Mouse (Mus musculus) lung, postnatal 14 days (tissue): ENCODE results near the gene Elfn2.

Experiments
- DNase-seq: peaks from one replicate; pipeline ENCODE4 v3.0.0; 2021

The Elfn2 gene

DNA sequence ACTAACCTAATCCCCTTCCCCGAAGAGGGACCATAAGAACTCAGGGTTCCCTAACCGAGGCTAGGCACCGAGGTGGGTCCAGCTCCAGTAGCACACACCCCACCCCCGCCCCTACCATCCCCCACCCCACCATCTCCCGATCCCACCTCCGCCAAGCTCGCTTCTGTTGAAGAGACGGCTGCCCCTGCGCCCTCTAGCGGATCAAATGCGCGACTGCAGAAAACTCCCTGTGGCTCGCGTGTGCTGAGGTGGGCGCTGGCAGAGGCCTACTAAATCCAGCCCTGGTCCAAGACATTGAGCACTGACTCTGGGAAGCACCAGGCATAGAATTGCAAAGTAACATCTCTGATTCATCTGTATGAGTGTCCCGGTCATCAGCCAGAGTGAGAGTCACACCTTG, 1.5 kb upstream of the Elfn2 start:
- DNase-seq = peak; percentile 77

DNA sequence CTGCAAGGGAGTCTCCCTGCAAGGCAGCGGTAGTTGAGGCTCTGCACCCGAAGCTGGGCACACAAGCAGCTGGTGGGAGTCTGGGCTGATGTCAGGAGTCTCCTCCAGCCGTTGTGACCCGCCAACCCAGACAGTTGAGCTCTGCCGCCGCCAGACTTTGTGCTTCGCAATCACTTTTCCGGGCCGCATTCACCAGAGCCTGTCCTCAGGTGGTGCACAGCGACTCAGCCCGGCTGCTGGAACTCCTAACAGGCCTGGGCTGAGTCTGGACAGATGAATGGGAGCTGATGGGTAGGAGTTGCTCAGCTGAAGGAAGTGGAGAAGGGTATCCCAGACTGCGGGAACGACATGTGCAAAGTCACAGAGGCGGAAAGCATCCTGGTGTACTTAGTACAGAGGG, 845 bp upstream of the Elfn2 start:
- no peak for DNase-seq

DNA sequence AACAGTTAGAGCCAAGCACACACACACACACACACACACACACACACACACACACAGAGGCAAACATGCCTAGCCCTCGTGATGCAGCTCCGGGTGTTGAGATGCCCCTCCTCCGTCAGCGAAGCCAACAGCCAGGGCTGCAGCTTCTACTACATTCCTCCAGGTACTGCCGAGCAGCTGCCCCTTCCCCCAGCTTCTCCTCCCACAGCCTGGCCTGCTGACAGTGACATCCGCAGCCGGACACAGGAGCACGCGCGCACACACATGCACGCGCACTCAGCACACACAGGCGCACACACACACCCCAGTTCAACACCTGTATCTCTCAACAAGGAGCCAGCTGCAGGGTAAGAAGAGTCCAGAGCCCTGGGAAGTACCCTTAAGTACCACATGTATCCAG, 1.6 kb downstream of the Elfn2 start:
- DNase-seq = no peak

DNA sequence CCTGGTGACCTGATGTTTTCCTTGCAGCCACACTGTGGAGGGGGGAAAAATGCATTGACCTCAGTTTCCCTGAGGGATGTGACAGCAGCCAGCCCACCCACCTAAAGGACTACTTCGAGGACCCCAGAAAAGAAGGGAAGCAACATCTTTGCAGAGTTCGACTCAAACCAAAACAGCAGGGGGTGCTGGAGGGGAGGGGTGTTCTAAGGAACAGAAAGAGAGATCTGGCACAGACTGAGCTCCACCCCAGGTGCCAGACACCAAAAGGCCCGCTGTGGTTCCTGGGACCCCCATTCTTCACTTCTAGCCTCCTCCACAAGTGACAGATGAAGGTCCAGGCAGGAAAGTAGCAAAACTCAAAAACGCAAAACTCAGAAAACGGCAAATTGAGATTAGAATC, 2.7 kb downstream of the Elfn2 start:
- no peak for DNase-seq

DNA sequence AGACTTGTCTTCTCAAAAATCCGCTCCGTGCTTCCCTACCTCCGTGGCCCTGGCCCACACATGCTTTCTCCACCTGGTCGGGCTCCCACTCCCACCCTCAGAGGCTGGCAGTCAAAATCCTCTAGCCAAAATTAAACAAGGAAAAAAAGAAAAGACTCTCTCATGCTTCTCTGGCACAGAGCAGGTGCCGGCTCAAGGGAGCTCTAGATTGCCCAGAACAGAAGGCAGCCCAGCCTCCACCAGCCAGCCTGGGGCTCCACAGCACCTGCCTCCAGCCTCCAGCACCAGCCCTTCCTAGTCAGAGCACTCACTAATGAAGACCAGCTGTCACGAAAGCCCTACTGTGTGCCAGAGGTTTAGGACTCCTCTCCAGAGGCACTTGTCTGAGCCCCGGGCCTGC, 4.8 kb downstream of the Elfn2 start:
- no peak for DNase-seq

DNA sequence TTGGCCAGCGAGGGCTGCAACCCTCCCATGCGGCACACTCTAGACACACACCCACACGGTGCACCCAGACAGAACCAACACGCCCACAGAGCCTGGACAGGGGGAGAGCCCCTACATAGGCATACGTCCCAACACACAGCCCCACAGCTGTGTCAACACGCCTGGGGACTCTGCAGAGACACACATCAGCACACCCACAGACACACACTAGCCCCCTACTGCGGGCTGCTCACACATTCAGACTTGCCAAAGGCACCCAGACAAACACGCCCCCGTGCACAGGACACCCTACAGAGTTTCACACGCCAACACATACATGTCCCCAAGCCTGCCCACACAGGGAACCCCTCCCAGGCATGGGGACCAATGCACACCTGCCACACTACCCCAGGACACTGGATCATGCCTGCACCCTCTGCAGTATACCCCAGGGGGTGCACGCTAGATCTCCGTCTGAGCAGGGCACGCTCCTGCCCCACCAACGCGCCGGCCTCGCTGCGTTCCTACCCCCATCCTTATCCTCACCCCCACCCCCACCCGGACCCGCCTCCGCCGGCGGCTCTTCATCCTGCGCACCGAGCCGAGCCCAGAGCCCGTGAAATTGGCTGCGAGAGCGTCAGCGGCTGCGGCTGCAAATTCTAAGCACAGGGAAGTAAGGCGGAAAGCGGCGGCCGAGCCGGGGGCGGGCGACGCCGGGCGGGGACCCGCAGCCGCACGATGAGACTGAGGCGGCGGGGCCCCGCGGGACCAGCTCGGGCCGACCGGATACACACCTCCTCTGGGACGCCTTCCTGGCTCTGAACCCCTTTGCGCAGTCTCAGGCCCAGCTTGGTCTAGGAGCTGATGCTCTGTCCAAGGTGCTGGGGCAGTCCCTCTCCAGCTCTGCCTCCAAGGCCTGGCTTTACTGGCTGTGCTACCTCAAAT, 6.0 kb downstream of the Elfn2 start:
- DNase-seq = peak; percentile 19

DNA sequence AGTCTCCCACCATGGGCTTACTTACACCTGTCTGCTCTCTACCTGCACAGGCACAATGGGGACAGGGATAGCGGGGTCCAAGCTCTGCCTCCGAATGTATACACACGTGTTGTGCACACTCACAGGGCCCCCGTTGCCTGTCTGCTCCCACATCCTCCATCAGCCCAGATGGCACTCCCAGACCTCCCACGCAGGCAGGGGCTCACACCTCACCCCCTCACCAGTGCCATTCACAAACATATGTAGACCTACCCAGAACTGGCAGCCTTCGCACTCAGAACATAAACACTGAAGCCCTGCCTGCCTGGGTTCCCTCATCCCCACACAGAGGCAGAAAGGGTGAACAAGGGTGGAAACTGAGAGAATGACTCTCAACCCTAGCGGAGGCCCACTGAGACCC, 6.6 kb downstream of the Elfn2 start:
- DNase-seq = no peak

DNA sequence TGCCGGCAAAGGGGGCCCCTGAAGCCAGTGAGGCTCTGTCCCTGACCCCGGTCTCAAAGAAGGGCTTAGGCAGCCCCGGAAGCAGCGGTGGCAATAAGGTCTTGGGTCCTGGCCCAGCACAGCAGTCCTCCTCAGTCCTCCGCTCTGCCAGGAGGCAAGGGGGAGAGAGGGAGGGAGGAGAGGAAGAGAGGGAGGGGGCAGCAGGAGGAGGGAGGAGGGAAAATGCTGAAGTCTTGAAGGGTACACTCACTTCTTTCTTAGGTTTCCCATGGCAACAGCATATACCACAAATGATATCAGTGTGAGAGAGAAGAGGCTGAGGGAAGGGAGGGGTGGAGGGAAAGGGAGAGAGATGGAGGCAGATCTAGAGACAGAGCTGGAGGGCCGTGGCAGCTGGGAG, 7.9 kb downstream of the Elfn2 start:
- no peak for DNase-seq

DNA sequence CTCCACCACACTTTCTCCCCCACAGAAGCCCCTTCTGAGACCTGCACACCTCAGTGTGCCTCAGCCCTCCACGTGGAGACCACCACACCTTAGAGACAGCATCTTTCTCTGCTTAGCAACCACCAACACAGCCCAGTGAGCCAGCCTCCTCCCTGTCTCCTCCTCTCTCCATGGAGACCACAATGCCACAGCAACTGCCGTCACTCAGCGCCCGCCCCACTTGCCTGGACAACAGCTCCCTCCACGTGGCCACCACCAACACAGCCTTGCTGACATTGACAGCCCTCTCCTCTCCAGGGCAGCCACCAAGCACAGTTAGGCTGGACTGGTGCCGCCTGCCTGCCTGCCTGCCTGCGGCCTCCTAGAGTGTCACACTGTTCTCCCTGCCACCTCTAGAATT, 8.8 kb downstream of the Elfn2 start:
- DNase-seq = no peak

DNA sequence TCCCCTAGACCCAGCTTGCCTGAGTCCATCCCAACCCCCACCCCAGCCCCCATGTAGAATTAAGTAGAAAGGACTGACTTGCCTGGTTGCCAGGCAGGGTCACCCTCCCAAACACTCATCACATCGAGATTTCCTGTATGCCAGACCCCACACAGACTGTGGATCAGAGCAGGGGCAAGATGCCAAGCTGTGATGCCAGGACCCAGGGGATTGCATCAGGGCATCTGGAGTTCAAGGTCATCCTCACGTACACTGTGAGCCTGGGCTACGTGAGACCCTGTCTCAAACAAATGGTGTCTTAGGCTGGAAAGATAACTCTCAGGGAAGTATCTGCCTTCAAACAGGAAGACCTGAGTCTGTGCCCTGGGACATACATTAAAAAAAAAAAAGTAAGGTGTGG, 11.9 kb downstream of the Elfn2 start:
- no peak for DNase-seq

DNA sequence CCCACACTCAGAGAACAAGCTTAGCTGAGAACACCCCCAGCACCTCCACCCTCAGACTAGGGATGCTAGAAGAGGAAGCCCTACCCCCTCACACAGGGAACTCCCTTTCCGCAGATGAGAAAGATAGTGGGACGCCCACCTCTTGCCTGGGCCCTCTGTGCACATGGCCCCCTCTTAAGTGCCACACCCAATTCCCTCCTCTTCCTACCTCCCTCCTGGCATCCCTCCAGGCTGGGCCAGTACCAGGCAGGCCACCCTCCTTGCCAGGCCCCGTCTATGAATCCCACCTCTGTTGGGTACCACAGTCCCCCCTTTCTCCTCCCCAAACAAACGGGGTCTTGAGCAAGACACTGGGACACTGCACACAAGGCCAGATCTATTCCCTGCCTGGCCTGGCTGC, 13.7 kb downstream of the Elfn2 start:
- DNase-seq = peak; percentile 28

DNA sequence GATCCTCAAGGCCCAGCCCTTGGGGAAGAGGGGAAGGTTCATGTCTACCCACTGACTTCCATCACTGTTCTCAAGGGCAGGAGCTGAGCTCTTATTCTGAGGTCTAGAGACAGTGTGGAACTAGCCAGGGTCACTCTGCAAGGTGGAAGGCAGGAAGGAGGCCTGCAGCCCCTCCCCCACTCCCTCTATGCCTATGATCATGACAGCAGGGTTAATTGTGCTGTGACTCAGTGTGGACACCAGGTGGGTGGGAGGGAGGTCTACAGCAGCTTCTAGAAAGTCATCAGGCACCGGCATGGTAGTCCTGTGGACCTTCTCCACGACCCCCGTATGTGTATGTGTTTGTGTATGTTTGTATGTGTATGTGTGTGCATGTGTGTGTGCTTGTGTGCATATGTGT, 14.6 kb downstream of the Elfn2 start:
- DNase-seq = no peak

DNA sequence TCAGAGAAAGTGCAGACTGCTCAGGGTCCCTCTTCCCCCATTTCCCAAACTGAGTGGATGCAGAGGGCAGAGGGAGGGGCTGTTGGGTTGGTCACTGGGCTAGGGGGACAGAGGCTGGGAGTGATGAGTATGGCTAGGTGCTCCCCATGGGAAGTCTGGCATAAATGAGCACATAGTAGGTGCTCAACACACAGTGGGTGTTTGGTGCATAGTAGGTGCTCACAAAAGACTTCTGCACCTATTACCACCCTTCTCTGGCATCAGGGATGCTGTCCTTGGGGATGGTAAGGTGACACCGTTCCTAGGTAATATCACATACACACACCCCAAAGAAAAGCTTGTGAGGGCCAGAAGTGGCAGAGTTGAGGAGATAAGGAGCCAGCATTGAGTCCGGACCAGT, 18.2 kb downstream of the Elfn2 start:
- no peak for DNase-seq

DNA sequence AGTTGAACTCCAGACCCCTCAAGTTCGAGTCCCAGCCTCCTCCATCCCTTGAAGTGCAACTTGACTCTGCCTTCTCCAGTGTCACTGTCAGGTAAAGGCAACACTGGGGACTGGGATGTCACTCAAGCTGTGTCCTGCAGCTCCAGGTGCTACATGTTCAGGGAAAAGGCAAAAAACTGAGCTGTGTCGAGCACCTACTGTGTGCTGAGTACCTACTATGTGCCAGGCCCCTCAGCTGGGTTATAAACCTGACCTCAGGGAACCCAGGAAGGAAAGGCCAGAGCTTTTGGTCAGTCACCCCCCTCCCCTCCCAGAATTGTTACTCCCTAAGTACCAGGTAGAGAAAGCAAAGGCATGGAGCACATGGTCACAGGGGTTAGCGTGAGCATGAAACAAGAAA, 19.1 kb downstream of the Elfn2 start:
- DNase-seq = no peak

DNA sequence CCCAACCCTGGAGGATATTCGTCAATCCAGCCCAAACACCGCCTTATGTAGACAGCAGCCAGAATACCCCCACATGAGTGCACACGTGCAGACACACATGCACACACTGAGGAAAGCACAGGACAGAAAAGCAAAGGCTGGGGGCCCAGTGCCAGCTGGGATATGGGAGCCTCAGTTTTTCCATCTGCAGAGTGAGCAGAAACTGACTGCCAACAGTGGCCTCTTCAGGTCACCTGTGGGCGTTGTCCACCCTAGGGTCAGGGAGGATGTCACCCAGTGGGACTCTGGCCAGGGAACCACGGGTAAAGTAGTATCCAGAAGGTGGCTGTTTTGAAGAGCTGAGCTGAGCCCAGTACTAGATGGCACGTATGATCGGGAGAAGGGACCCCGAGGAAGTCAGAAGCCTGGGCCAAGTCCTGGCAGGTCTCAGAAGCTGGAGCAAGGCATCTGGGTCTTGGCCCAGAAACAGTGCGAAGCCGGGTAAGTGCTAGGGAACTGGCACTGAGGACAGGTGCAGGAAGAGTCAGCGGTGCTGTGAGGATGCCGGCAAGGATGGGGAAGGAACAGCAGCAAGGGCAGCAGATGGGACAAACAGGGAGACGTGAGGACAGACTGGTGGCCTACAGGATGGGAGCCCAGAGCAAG, 20.0 kb downstream of the Elfn2 start:
- DNase-seq = no peak

DNA sequence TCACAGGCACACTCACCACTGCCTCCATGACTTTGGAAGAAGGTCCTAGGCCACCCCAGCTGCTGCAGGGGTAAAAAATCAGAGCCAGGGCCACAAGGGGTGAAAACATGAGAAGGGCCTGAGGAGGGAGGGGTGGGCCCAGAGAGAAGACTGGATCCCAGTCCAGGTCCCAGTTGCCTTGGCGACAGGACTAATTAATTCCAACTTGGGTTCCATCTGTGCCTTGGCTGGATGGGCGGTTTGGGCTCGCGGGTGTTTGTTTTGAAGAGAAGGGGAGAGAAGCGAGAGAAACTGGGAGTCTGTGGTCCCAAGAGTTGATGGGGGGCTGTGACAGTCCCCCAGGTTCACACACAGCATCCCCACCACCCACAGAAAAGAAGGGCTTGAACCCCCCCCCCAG, 20.5 kb downstream of the Elfn2 start:
- DNase-seq = no peak

DNA sequence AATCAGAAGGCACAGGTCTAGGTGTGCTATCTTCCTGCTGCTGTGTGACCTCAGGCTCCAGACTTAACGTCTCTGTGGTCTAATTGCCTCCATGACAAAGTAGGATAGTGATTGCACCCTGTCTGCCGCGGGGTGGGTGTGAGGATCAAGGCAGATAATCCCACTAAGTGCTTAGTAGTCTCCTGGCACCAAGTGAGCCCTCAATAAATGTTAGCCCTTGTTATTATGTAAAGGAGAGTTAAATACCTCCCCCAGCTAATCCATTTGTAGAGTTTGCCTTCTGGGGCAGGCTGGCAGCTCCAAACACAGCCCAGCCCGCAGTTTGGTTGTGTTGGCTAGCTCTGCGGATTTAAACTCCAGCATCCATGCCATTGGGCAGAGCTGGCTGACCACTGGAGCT, 22.8 kb downstream of the Elfn2 start:
- DNase-seq = no peak

DNA sequence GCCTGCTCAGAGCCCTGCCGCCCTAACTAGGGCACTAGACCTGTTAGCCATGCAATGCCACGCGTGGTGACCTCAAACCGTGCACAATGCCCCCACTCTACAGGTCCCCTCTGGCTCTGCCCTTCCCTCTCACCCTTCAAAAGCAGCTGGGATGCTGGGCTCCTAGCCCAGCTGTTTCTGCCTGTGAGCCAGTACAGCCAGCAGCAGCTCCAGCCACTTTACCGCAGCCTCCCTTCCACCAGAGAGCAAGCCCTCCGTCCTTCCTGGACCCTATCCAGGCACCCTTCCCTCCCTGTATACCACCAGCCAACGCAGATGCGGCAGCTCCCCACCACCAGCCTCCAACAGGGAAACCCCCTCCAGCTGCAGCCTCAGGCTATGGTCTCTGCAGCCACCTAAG, 26.1 kb downstream of the Elfn2 start:
- DNase-seq = no peak

DNA sequence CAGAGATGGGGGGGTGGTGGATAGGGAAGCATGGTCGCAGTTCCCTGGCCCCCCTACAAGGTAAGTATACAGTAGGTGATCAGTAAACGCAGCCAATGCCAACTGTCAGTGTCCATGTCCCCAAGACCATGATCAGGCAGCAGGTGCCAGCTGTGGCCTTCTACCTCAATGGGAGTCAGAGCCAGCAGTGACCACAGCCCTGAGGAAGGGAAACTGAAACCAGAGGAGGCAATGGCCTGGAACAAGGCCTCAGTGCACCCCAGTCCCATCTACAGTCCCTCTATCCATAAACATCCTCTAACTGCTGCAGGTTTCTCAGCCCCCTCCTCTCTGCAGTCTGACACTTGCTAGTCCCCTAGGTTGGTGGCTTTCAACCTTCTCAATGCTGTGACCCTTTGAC, 27.9 kb downstream of the Elfn2 start:
- no peak for DNase-seq

DNA sequence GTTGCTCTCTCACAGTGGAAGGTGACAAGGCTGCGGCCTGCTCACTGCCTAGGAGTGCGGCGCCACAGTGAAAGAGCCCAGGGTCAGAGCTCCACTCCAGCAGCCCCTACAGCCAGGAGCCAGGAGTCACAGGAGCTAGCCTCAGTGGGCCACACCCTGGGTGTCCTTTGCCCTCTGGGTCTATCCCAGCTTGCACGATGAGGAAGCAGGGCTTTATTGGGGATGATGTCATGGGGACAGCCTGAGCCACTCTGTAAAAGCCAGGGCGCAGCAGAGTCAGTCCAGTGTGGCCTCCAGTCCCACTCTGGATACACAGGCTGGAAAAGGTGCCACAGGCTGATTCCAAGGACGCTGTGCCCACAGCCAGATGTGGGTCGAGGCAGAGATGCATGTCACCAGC, 31.7 kb downstream of the Elfn2 start:
- no peak for DNase-seq

DNA sequence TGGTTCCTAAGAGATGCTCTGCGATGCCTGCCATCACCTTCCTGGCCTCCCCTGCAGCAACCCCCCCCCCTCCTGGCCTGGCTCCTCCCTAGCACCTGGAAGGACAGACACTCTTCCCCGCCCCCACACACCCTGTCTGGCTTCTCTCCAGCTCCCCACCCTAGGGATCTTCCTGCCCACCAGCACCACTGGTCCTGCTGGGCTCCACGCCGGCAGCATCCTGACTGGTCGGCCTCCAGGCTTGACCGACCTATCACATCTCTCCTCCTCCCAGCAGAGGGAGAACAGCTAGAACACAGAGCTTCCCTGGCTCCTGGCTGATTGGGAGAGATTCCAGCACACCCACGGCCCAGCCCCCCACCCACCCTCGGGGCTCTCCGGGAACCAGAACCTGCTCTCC, 34.5 kb downstream of the Elfn2 start:
- no peak for DNase-seq

DNA sequence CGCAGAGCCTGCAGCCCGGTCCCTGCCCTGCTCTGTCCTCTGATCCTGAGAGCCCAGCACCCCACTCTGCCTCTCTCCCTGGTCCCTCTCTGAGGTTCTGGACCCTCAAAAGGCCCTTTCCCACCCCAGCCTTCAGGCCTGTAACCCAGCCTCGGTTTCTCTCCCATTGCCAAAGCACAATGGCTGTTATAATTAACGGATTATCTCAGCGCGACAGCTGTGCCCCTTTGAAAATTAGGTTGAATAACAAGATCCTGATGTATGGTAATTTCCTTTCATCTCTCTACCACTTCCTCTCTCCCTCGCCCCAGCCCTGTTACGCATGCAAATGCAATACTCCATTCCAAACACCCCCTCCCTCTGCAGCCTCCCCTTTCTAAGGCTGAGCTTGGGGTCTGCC, 35.1 kb downstream of the Elfn2 start:
- no peak for DNase-seq

DNA sequence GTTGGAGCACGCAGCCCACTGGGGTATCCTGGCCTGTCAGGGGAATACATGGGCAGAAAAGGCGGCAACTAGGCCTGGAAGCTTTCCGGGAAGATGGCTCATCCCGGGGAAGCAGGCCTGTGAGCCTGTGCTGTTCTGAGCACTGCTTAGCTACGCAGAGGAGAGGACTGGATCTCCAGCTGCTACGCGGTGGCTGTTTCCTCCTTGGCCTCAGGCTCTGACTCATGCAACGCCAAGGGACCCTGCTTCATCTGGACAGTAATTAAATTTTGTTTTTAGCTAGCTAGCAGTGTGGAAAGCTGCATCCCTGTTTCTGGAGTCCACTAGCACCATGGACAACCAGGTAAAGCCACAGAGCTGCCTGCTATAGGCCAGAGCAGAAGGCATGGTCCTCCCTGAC, 36.8 kb downstream of the Elfn2 start:
- no peak for DNase-seq

DNA sequence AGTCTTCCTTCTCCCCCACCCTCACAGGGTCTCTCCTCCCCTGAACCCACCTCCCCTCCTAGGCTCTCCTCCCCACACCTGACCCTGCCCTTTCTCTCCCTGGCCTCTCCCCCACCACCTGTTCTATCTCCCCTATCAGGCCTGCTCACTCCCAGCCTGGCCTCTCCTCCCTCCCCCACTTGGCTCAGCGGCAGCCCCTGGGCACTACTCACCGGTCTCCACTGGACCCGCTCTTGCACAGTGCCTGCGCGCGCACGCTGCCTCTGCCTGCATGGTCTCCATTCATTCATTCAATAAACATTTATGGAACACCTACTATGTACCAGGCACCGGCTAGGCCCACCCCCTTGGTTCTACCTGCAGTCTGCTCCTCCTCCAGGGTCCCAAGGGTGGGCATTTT, 37.3 kb downstream of the Elfn2 start:
- DNase-seq = no peak

DNA sequence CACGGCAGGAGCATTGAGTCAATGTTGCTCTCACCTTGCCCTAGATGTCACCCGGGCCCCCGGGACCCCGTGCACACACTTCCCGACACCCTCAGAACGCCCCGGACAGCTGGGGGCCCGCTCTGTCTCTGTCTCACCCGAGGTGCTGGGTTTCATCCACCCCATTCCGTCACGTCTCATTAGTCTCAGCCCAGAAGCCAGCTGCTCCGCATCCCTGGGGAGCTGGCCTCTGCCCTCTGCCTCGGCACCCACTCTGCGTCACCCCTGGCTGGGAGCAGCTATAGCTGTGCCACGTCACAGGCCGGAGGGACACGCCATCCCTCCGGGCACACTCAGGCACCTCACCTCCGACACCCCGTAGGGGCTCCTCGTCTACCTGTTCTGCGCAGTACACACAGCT, 38.3 kb downstream of the Elfn2 start:
- no peak for DNase-seq
